Mouse (Mus musculus): ENCODE results near the gene Htr7. TPM values are rescaled to one million over a fixed set of nuclear protein-coding genes. Genes with fewer than 3 reads are reported as not detected.

The Htr7 gene
- polyA plus RNA-seq, 1 experiment = 5.5 TPM

GRCm38 (mm10) chr19:36014836-36015235, 42.5 kb downstream of the Htr7 start:
- Histone ChIP-seq H3K27me3 (ENCODE audit: control insufficient read depth, insufficient read depth, low read length) (no peaks in the 10 kb centered on the region), H3K36me3 (ENCODE audit: control insufficient read depth, insufficient read depth, low read length) (no peaks in the 10 kb centered on the region), H3K27ac (ENCODE audit: control insufficient read depth, insufficient read depth, low read length) (no peak overlapping the region), H3K4me3 (ENCODE audit: control insufficient read depth, insufficient read depth, low read length) (no peak overlapping the region), H3K4me1 (replicated peaks; ENCODE audit: control insufficient read depth, insufficient read depth, low read length) (no peaks in the 10 kb centered on the region)
- no peak for TF ChIP-seq CTCF (IDR thresholded peaks at IDR 0.05; ENCODE audit: borderline replicate concordance, control insufficient read depth, extremely low read depth, insufficient read depth, low read length, poor library complexity)
- TF ChIP-seq POLR2A (IDR thresholded peaks at IDR 0.05; ENCODE audit: control insufficient read depth, extremely low read depth, insufficient read depth, low read length, poor library complexity) = no peak
- DNase-seq = no peak
- WGBS = 36% methylated on average over 3 of the region's 3 CpGs

GRCm38 (mm10) chr19:36006277-36006676, 51.0 kb downstream of the Htr7 start:
- no peaks in the 10 kb centered on the region for H3K4me1 ChIP-seq (replicated peaks; ENCODE audit: control insufficient read depth, insufficient read depth, low read length)
- H3K4me3 ChIP-seq (ENCODE audit: control insufficient read depth, insufficient read depth, low read length) = no peak overlapping the region
- H3K27me3 ChIP-seq (ENCODE audit: control insufficient read depth, insufficient read depth, low read length) = no peaks in the 10 kb centered on the region
- TF ChIP-seq CTCF (IDR thresholded peaks at IDR 0.05; ENCODE audit: borderline replicate concordance, control insufficient read depth, extremely low read depth, insufficient read depth, low read length, poor library complexity) (no peak), POLR2A (IDR thresholded peaks at IDR 0.05; ENCODE audit: control insufficient read depth, extremely low read depth, insufficient read depth, low read length, poor library complexity) (no peak)
- H3K27ac ChIP-seq (ENCODE audit: control insufficient read depth, insufficient read depth, low read length) = no peak overlapping the region
- DNase-seq = no peak
- H3K36me3 ChIP-seq (ENCODE audit: control insufficient read depth, insufficient read depth, low read length) = no peaks in the 10 kb centered on the region
- WGBS = 9% methylated on average over 6 of the region's 6 CpGs

- Histone ChIP-seq H3K27me3 (ENCODE audit: control insufficient read depth, insufficient read depth, low read length) (no peaks in the 10 kb centered on the region), H3K36me3 (ENCODE audit: control insufficient read depth, insufficient read depth, low read length) (no peaks in the 10 kb centered on the region), H3K4me3 (ENCODE audit: control insufficient read depth, insufficient read depth, low read length) (no peak overlapping the region), H3K27ac (ENCODE audit: control insufficient read depth, insufficient read depth, low read length) (no peak overlapping the region), H3K4me1 (replicated peaks; ENCODE audit: control insufficient read depth, insufficient read depth, low read length) (no peaks in the 10 kb centered on the region)
- TF ChIP-seq CTCF (IDR thresholded peaks at IDR 0.05; ENCODE audit: borderline replicate concordance, control insufficient read depth, extremely low read depth, insufficient read depth, low read length, poor library complexity) (no peak), POLR2A (IDR thresholded peaks at IDR 0.05; ENCODE audit: control insufficient read depth, extremely low read depth, insufficient read depth, low read length, poor library complexity) (no peak)
- 83% methylated on average over 2 of the region's 2 CpGs for WGBS
- no peak for DNase-seq
Measured at GRCm38 (mm10) chr19:36004961-36005360, 52.3 kb downstream of the Htr7 start.

GRCm38 (mm10) chr19:36002476-36003445, 54.5 kb downstream of the Htr7 start:
- WGBS = 91% methylated on average over 17 of the region's 17 CpGs

GRCm38 (mm10) chr19:36001512-36001911, 55.8 kb downstream of the Htr7 start:
- Histone ChIP-seq H3K4me1 (replicated peaks; ENCODE audit: control insufficient read depth, insufficient read depth, low read length) (no peaks in the 10 kb centered on the region), H3K27ac (ENCODE audit: control insufficient read depth, insufficient read depth, low read length) (no peak overlapping the region), H3K4me3 (ENCODE audit: control insufficient read depth, insufficient read depth, low read length) (no peak overlapping the region), H3K36me3 (ENCODE audit: control insufficient read depth, insufficient read depth, low read length) (no peaks in the 10 kb centered on the region), H3K27me3 (ENCODE audit: control insufficient read depth, insufficient read depth, low read length) (no peaks in the 10 kb centered on the region)
- DNase-seq = no peak
- WGBS = 81% methylated on average over 1 of the region's 1 CpGs
- no peak for TF ChIP-seq POLR2A (IDR thresholded peaks at IDR 0.05; ENCODE audit: control insufficient read depth, extremely low read depth, insufficient read depth, low read length, poor library complexity)
- no peak for TF ChIP-seq CTCF (IDR thresholded peaks at IDR 0.05; ENCODE audit: borderline replicate concordance, control insufficient read depth, extremely low read depth, insufficient read depth, low read length, poor library complexity)

More at GRCm38 (mm10) chr19:36002476-36003445, 54.5 kb downstream of the Htr7 start:
- H3K27me3 ChIP-seq (ENCODE audit: control insufficient read depth, insufficient read depth, low read length) = no peaks in the 10 kb centered on the region
- no peak for DNase-seq
- no peaks in the 10 kb centered on the region for H3K4me1 ChIP-seq (replicated peaks; ENCODE audit: control insufficient read depth, insufficient read depth, low read length)
- H3K4me3 ChIP-seq (ENCODE audit: control insufficient read depth, insufficient read depth, low read length) = no peak overlapping the region
- TF ChIP-seq CTCF (IDR thresholded peaks at IDR 0.05; ENCODE audit: borderline replicate concordance, control insufficient read depth, extremely low read depth, insufficient read depth, low read length, poor library complexity) (no peak), POLR2A (IDR thresholded peaks at IDR 0.05; ENCODE audit: control insufficient read depth, extremely low read depth, insufficient read depth, low read length, poor library complexity) (no peak)
- no peak overlapping the region for H3K27ac ChIP-seq (ENCODE audit: control insufficient read depth, insufficient read depth, low read length)
- H3K36me3 ChIP-seq (ENCODE audit: control insufficient read depth, insufficient read depth, low read length) = no peaks in the 10 kb centered on the region

GRCm38 (mm10) chr19:36000955-36001354, 56.4 kb downstream of the Htr7 start:
- H3K4me1 ChIP-seq (replicated peaks; ENCODE audit: control insufficient read depth, insufficient read depth, low read length) = no peaks in the 10 kb centered on the region
- TF ChIP-seq POLR2A (IDR thresholded peaks at IDR 0.05; ENCODE audit: control insufficient read depth, extremely low read depth, insufficient read depth, low read length, poor library complexity) (no peak), CTCF (IDR thresholded peaks at IDR 0.05; ENCODE audit: borderline replicate concordance, control insufficient read depth, extremely low read depth, insufficient read depth, low read length, poor library complexity) (no peak)
- no peaks in the 10 kb centered on the region for H3K36me3 ChIP-seq (ENCODE audit: control insufficient read depth, insufficient read depth, low read length)
- WGBS = 97% methylated on average over 6 of the region's 6 CpGs
- H3K27ac ChIP-seq (ENCODE audit: control insufficient read depth, insufficient read depth, low read length) = no peak overlapping the region
- H3K4me3 ChIP-seq (ENCODE audit: control insufficient read depth, insufficient read depth, low read length) = no peak overlapping the region
- H3K27me3 ChIP-seq (ENCODE audit: control insufficient read depth, insufficient read depth, low read length) = no peaks in the 10 kb centered on the region
- no peak for DNase-seq

All from thymus, adult 2 months (tissue).